Mouse (Mus musculus) MEL (cell line): Measurements from ENCODE around the gene Cd164l2. TPM values are rescaled to one million over a fixed set of nuclear protein-coding genes. Genes with fewer than 3 reads are reported as not detected.

Experiments used
- DNase-seq: peaks from one replicate; pipeline ENCODE4 v3.0.0; 2011; ENCODE audit warnings: low read depth, low spot score
- H3K27ac ChIP-seq: 2 replicates; pipeline ENCODE4 v1.5.1; 2012; ENCODE audit warnings: low read depth, mild to moderate bottlenecking, control low read depth, low read length, moderate library complexity; ENCODE audit not compliant: control insufficient read depth
- H3K27me3 ChIP-seq, 2 experiments: fragments of 150-350 bp in 1 of 2; sonication (generic) in 1 of 2; 2 replicates each; pipeline ENCODE4 v1.6.1; 2012; ENCODE audit warnings: low read length in 2 of 2, mild to moderate bottlenecking in 2 of 2, improper control_type of control experiment in 1 of 2, moderate library complexity in 1 of 2; ENCODE audit not compliant: insufficient read depth in 2 of 2, control insufficient read depth in 1 of 2
- H3K36me3 ChIP-seq, 2 experiments: 2 replicates each; pipeline ENCODE4 v1.6.1; 2012 to 2014; ENCODE audit warnings: low read length in 2 of 2, improper control_type of control experiment in 1 of 2, inconsistent platforms in 1 of 2, mild to moderate bottlenecking in 1 of 2; ENCODE audit not compliant: insufficient read depth in 2 of 2, control insufficient read depth in 1 of 2
- H3K4me1 ChIP-seq, 2 experiments: fragments of 150-350 bp in 1 of 2; sonication (generic) in 1 of 2; 2 replicates each; pipeline ENCODE4 v1.6.1; 2012; ENCODE audit warnings: low read length in 2 of 2, improper control_type of control experiment in 1 of 2, mild to moderate bottlenecking in 1 of 2; ENCODE audit not compliant: insufficient read depth in 2 of 2, control insufficient read depth in 1 of 2
- H3K4me3 ChIP-seq, 2 experiments: fragments of 150-350 bp in 1 of 2; sonication (generic) in 1 of 2; 2 replicates each; pipeline ENCODE4 v1.5.1; 2012; ENCODE audit warnings: low read depth in 2 of 2, low read length in 2 of 2, mild to moderate bottlenecking in 2 of 2, moderate library complexity in 2 of 2, control low read depth in 1 of 2, improper control_type of control experiment in 1 of 2; ENCODE audit not compliant: control insufficient read depth in 1 of 2, insufficient read depth in 1 of 2
- H3K79me2 ChIP-seq: 2 replicates; pipeline ENCODE4 v1.6.1; 2012; ENCODE audit warnings: mild to moderate bottlenecking, low read length, moderate library complexity; ENCODE audit not compliant: control insufficient read depth, poor library complexity, insufficient read depth
- H3K9ac ChIP-seq: 2 replicates; pipeline ENCODE4 v1.6.1; 2012; ENCODE audit warnings: low read depth, mild to moderate bottlenecking, control low read depth, low read length, moderate library complexity; ENCODE audit not compliant: control insufficient read depth, poor library complexity, severe bottlenecking
- H3K9me3 ChIP-seq: fragments of 150-350 bp; sonication (generic); replicated peaks from 2 replicates; pipeline ENCODE4 v1.6.1; 2012; ENCODE audit warnings: mild to moderate bottlenecking, low read length, improper control_type of control experiment, moderate library complexity; ENCODE audit not compliant: insufficient read depth
- BHLHE40 ChIP-seq: IDR thresholded peaks from 2 replicates; pipeline ENCODE4 v1.6.1; 2012; ENCODE audit warnings: low read depth, mild to moderate bottlenecking, inconsistent platforms, low read length, improper control_type of control experiment, borderline replicate concordance
- CHD1 ChIP-seq: IDR thresholded peaks from 2 replicates; pipeline ENCODE4 v1.6.1; 2012; ENCODE audit warnings: low read depth, mild to moderate bottlenecking, inconsistent platforms, low read length, improper control_type of control experiment
- CTCF ChIP-seq, 3 experiments: IDR thresholded peaks in 2 of 3; conservative IDR thresholded peaks in 1 of 3; 2 replicates each; pipeline ENCODE4 v1.5.1; 2011 to 2012; ENCODE audit warnings: low read length in 3 of 3, low read depth in 2 of 3, mild to moderate bottlenecking in 2 of 3, improper control_type of control experiment in 1 of 3, inconsistent platforms in 1 of 3, mixed read lengths in 1 of 3, moderate library complexity in 1 of 3; ENCODE audit not compliant: control insufficient read depth in 1 of 3, insufficient read depth in 1 of 3, poor library complexity in 1 of 3, severe bottlenecking in 1 of 3
- ELF1 ChIP-seq: IDR thresholded peaks from 2 replicates; pipeline ENCODE4 v1.6.1; 2014; ENCODE audit warnings: low read depth, mild to moderate bottlenecking, inconsistent platforms, low read length, improper control_type of control experiment, moderate library complexity
- EP300 ChIP-seq, 2 experiments: IDR thresholded peaks; 2 replicates each; pipeline ENCODE4 v1.6.1; 2011; ENCODE audit warnings: improper control_type of control experiment in 2 of 2, low read length in 2 of 2, low read depth in 1 of 2, mild to moderate bottlenecking in 1 of 2
- ETS1 ChIP-seq: IDR thresholded peaks from 2 replicates; pipeline ENCODE4 v1.6.1; 2012; ENCODE audit warnings: low read depth, mild to moderate bottlenecking, inconsistent platforms, low read length, improper control_type of control experiment, moderate library complexity
- GATA1 ChIP-seq: IDR thresholded peaks from 2 replicates; pipeline ENCODE4 v1.6.1; 2011; ENCODE audit warnings: low read depth, low read length, improper control_type of control experiment
- HCFC1 ChIP-seq: IDR thresholded peaks from 2 replicates; pipeline ENCODE4 v1.6.1; 2012; ENCODE audit warnings: low read depth, mild to moderate bottlenecking, inconsistent platforms, low read length, improper control_type of control experiment, moderate library complexity
- JUND ChIP-seq: IDR thresholded peaks from 2 replicates; pipeline ENCODE4 v1.6.1; 2011; ENCODE audit warnings: low read depth, mild to moderate bottlenecking, improper control_type of control experiment, low read length
- KAT2A ChIP-seq: conservative IDR thresholded peaks from 2 replicates; pipeline ENCODE4 v1.6.1; 2012; ENCODE audit warnings: low read depth, low read length, improper control_type of control experiment, inconsistent platforms
- MAFK ChIP-seq: IDR thresholded peaks from 2 replicates; pipeline ENCODE4 v1.6.1; 2011; ENCODE audit warnings: low read depth, mild to moderate bottlenecking, low read length, improper control_type of control experiment, borderline replicate concordance
- MAX ChIP-seq: IDR thresholded peaks from 2 replicates; pipeline ENCODE4 v1.6.1; 2011; ENCODE audit warnings: low read length, improper control_type of control experiment
- MAZ ChIP-seq: IDR thresholded peaks from 2 replicates; pipeline ENCODE4 v1.6.1; 2012; ENCODE audit warnings: low read depth, mild to moderate bottlenecking, inconsistent platforms, low read length, improper control_type of control experiment
- MEF2A ChIP-seq: IDR thresholded peaks from 2 replicates; pipeline ENCODE4 v1.6.1; 2014; ENCODE audit warnings: low read depth, mild to moderate bottlenecking, inconsistent platforms, low read length, improper control_type of control experiment; ENCODE audit not compliant: poor library complexity, insufficient replicate concordance, severe bottlenecking; ENCODE audit errors: extremely low read depth
- MYB ChIP-seq: IDR thresholded peaks from 2 replicates; pipeline ENCODE4 v1.6.1; 2011; ENCODE audit warnings: mild to moderate bottlenecking, low read depth, low read length, improper control_type of control experiment
- MYC ChIP-seq: IDR thresholded peaks from 2 replicates; pipeline ENCODE4 v1.6.1; 2011; ENCODE audit warnings: low read depth, mild to moderate bottlenecking, low read length, improper control_type of control experiment, moderate library complexity
- NELFE ChIP-seq: IDR thresholded peaks from 2 replicates; pipeline ENCODE4 v1.6.1; 2011; ENCODE audit warnings: low read depth, low read length, improper control_type of control experiment
- NRF1 ChIP-seq: IDR thresholded peaks from 2 replicates; pipeline ENCODE4 v1.6.1; 2014; ENCODE audit warnings: low read depth, mild to moderate bottlenecking, inconsistent platforms, low read length, improper control_type of control experiment, moderate library complexity; ENCODE audit not compliant: poor library complexity, insufficient read depth, severe bottlenecking
- POLR2AphosphoS5 ChIP-seq: IDR thresholded peaks from 2 replicates; pipeline ENCODE4 v1.6.1; 2012; ENCODE audit warnings: low read depth, borderline replicate concordance, mild to moderate bottlenecking, inconsistent platforms, low read length, moderate library complexity, mixed read lengths
- RCOR1 ChIP-seq: IDR thresholded peaks from 2 replicates; pipeline ENCODE4 v1.6.1; 2012; ENCODE audit warnings: low read depth, mild to moderate bottlenecking, inconsistent platforms, low read length, improper control_type of control experiment
- TAL1 ChIP-seq: IDR thresholded peaks from 2 replicates; pipeline ENCODE4 v1.6.1; 2012; ENCODE audit warnings: mild to moderate bottlenecking, inconsistent platforms, low read length, moderate library complexity, mixed read lengths
- UBTF ChIP-seq: IDR thresholded peaks from 2 replicates; pipeline ENCODE4 v1.6.1; 2012; ENCODE audit warnings: low read depth, mild to moderate bottlenecking, inconsistent platforms, low read length, improper control_type of control experiment, moderate library complexity, borderline replicate concordance; ENCODE audit not compliant: insufficient read depth
- USF2 ChIP-seq, 2 experiments: IDR thresholded peaks; 2 replicates each; pipeline ENCODE4 v1.6.1; 2011 to 2012; ENCODE audit warnings: improper control_type of control experiment in 2 of 2, low read length in 2 of 2, borderline replicate concordance in 1 of 2, inconsistent platforms in 1 of 2, low read depth in 1 of 2, mild to moderate bottlenecking in 1 of 2; ENCODE audit not compliant: insufficient read depth in 1 of 2
- ZC3H11A ChIP-seq: IDR thresholded peaks from 2 replicates; pipeline ENCODE4 v1.6.1; 2012; ENCODE audit warnings: low read depth, mild to moderate bottlenecking, inconsistent platforms, low read length, improper control_type of control experiment
- ZMIZ1 ChIP-seq: IDR thresholded peaks from 2 replicates; pipeline ENCODE4 v1.6.1; 2012; ENCODE audit warnings: low read depth, mild to moderate bottlenecking, inconsistent platforms, low read length, improper control_type of control experiment, moderate library complexity
- ZNF384 ChIP-seq: IDR thresholded peaks from 2 replicates; pipeline ENCODE4 v1.6.1; 2012; ENCODE audit warnings: low read depth, mild to moderate bottlenecking, inconsistent platforms, low read length, improper control_type of control experiment
- polyA plus RNA-seq, 2 experiments: library from polyadenylated mRNA; stranded (reverse) in 1 of 2; unstranded in 1 of 2; fragments of >175 nt in 1 of 2; fragments of >200 nt in 1 of 2; gene quantifications; 2 replicates each; pipeline versions ENCODE4 v1.2.1 to v1.2.4; 2012; ENCODE audit warnings: low replicate concordance in 2 of 2, low read depth in 1 of 2; ENCODE audit not compliant: insufficient read length in 2 of 2, insufficient read depth in 1 of 2, missing spikeins in 1 of 2
- total RNA-seq: library from RNA; depleted of rRNA; stranded (reverse); fragments of 300-350 nt; gene quantifications from 2 replicates; pipeline ENCODE4 v1.2.3, GENCODE M21; 2012

Cd164l2 gene
- total and polyA plus RNA-seq, 3 experiments, result not detected

DNA sequence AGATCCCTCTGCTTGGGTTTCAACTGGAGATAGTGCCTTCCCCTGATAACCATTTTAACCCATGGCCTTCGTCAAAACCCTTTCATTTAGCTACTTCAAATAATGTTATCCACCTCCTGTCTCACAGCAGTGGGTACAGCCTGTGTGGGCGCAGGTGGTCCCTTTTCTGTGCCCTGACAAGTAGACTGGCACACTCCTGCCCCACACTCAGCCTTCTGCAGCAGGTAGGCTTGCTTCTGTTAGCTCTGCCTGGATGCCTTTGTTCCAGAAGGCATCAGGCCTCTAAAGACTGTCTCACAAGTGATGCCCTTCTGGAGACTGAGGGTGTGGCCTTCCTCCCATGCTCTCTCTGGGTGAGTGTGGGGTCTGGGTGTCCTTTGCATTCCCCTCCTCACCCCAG is 15.8 kb upstream of the Cd164l2 start:
- no peak overlapping the region for H3K4me3 ChIP-seq
- no peak overlapping the region for H3K27ac ChIP-seq
- H3K36me3 ChIP-seq, result peaks cover 0 to 5% of the 10 kb centered on the region in 2 experiments; a peak in 2 of 4 replicates
- TF ChIP-seq NELFE (no peak), MAX (no peak), ZC3H11A (no peak), EP300 (IDR thresholded peaks at IDR 0.05; ENCODE audit: low read depth in 1 of 2, low read length in 2 of 2) (no peak), BHLHE40 (no peak), ZMIZ1 (no peak), UBTF (no peak), KAT2A (no peak), MEF2A (no peak), RCOR1 (no peak), MYB (no peak), USF2 (IDR thresholded peaks at IDR 0.05; ENCODE audit: borderline replicate concordance in 1 of 2, insufficient read depth in 1 of 2, low read depth in 1 of 2, low read length in 2 of 2) (no peak), POLR2AphosphoS5 (no peak), CHD1 (no peak), GATA1 (no peak)
- DNase-seq, result no peak
- no peaks in the 10 kb centered on the region for H3K9me3 ChIP-seq
- H3K4me1 ChIP-seq, result no peaks in the 10 kb centered on the region
- H3K27me3 ChIP-seq, result no peaks in the 10 kb centered on the region
- no peaks in the 10 kb centered on the region for H3K79me2 ChIP-seq
- H3K9ac ChIP-seq, result no peak overlapping the region

DNA sequence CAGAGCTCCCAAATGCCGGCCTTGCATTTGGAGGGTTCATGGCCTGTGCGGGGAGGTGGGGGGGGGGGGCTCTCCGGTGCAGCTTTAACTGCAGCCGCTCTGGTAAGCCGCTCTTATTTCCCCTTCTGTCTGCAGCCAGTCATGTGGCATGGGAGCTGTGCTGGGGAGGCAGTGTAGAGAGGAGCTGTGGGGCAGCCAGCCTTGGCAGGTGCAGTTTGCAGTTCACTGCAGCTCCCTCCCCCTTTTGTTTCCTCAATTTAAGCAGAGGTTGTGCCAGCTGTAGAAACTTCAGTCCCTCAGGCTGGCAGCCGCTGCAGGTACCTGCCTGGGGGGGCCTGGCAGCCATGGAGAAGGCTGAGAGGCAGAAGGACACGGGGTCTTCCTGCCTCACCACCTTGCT is 15.1 kb upstream of the Cd164l2 start:
- H3K79me2 ChIP-seq, result no peaks in the 10 kb centered on the region
- H3K9me3 ChIP-seq, result no peaks in the 10 kb centered on the region
- TF ChIP-seq HCFC1 (no peak), ZNF384 (no peak), ETS1 (no peak), TAL1 (no peak), MAZ (no peak), JUND (no peak), MAFK (no peak), MYC (no peak), USF2 (IDR thresholded peaks at IDR 0.05; ENCODE audit: borderline replicate concordance in 1 of 2, insufficient read depth in 1 of 2, low read depth in 1 of 2, low read length in 2 of 2) (no peak), ZMIZ1 (no peak), CHD1 (no peak), NELFE (no peak), CTCF (IDR thresholded peaks at IDR 0.05 in 2 of 3, conservative IDR thresholded peaks at IDR 0.05 in 1 of 3; ENCODE audit: control insufficient read depth in 1 of 3, insufficient read depth in 1 of 3, low read depth in 2 of 3, low read length in 3 of 3, poor library complexity in 1 of 3, severe bottlenecking in 1 of 3) (no peak), POLR2AphosphoS5 (no peak), NRF1 (no peak), ELF1 (no peak), MEF2A (no peak), MAX (no peak)
- H3K36me3 ChIP-seq, result peaks cover 0 to 2% of the 10 kb centered on the region in 2 experiments; a peak in 1 of 4 replicates
- H3K27me3 ChIP-seq, result no peaks in the 10 kb centered on the region
- H3K9ac ChIP-seq, result no peak overlapping the region
- no peaks in the 10 kb centered on the region for H3K4me1 ChIP-seq
- H3K4me3 ChIP-seq, result no peak overlapping the region
- H3K27ac ChIP-seq, result no peak overlapping the region
- no peak for DNase-seq
